Mouse (Mus musculus) neural tube, embryonic 15.5 days (tissue): ENCODE measurements around the gene Fh1. TPM values are rescaled to one million over a fixed set of nuclear protein-coding genes. Genes with fewer than 3 reads are reported as not detected.

Source experiments
- ATAC-seq: fragments of 200-750 bp; cut with Nextera tagmentation; 2 replicates; pipeline ENCODE4 v1.8.0; 2017; ENCODE audit warnings: mild to moderate bottlenecking, moderate TSS enrichment, moderate library complexity; ENCODE audit not compliant: low FRiP score
- H3K27ac ChIP-seq: fragments of 300-500 bp; sonication (generic); replicated peaks from 2 replicates; pipeline ENCODE4 v1.5.1; 2015; ENCODE audit warnings: mild to moderate bottlenecking, inconsistent platforms
- H3K27me3 ChIP-seq: fragments of 300-500 bp; sonication (generic); replicated peaks from 2 replicates; pipeline ENCODE4 v1.6.1; 2015; ENCODE audit warnings: inconsistent platforms
- H3K36me3 ChIP-seq: fragments of 300-500 bp; sonication (generic); 2 replicates; pipeline ENCODE4 v1.6.1; 2015; ENCODE audit warnings: inconsistent platforms
- H3K4me1 ChIP-seq: fragments of 300-500 bp; sonication (generic); 2 replicates; pipeline ENCODE4 v1.6.1; 2015; ENCODE audit warnings: inconsistent platforms
- H3K4me2 ChIP-seq: fragments of 300-500 bp; sonication (generic); 2 replicates; pipeline ENCODE4 v1.6.1; 2015; ENCODE audit warnings: inconsistent platforms, mild to moderate bottlenecking, moderate library complexity
- H3K4me3 ChIP-seq: fragments of 300-500 bp; sonication (generic); replicated peaks from 2 replicates; pipeline ENCODE4 v1.5.1; 2015; ENCODE audit warnings: mild to moderate bottlenecking, inconsistent platforms
- H3K9ac ChIP-seq: fragments of 300-500 bp; sonication (generic); replicated peaks from 2 replicates; pipeline ENCODE4 v1.6.1; 2015; ENCODE audit warnings: mild to moderate bottlenecking, inconsistent platforms
- H3K9me3 ChIP-seq: fragments of 300-500 bp; sonication (generic); replicated peaks from 2 replicates; pipeline ENCODE4 v1.6.1; 2016; ENCODE audit warnings: inconsistent platforms
- WGBS: fragments of 180-500 bp; shearing (Covaris S2); methylation state at CpG from one replicate; pipeline ENCODE4 v1.1.7; 2015; ENCODE audit warnings: mixed read lengths; 5-methylcytosine and 5-hydroxymethylcytosine counted together
- polyA plus RNA-seq: library from polyadenylated mRNA; unstranded; fragments of >200 nt; fragmentation: Nextera tagmentation; extraction: Ambion mirVana; gene quantifications from 2 replicates; pipeline ENCODE4 v1.2.1, GENCODE M21; 2015

The Fh1 gene
- polyA plus RNA-seq = 117 and 118 TPM in 2 replicates

DNA sequence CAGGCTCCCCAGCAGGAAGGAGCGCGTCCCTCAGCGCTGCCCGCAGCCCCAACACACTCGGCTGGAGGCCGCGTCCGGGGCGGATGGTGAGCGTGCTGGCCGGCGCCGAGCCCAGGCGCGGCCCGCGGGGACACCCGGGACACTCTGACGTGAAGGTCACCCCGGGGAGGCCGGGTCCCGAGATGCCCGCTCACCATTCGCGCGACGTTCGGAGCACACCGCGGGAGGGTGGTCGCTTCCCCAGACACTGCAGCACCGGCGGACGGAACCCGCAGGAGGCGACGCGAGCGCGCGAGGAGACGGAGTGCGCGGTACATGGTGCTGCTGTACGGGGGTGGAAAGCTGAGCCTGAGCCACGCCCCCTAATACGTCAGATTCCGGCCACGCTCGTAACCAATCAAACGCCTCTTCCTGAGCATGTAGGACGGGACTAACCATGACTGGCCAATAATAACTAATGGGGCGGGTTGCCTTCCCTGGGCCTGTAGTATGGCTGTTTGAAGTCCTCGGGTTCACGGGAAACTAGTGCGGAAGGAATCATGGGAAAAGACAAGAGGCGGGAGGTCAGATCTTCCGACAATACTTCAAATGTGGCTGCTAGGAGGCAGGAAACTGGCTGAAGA is at the start of gene Fh1:
TSS of gene Fh1 (minus strand) at position 379 of the 623 bp plus-strand sequence.
- Histone ChIP-seq H3K27me3 (no peaks in the 10 kb centered on the region), H3K36me3 (no peaks in the 10 kb centered on the region), H3K4me3 (peak within 1 kb of the TSS; percentile 91), H3K27ac (peak within 1 kb of the TSS; percentile 90), H3K4me2 (peak within 1 kb of the TSS; percentile 81), H3K9me3 (no peaks in the 10 kb centered on the region), H3K4me1 (peaks cover 19% of the 10 kb centered on the region), H3K9ac (peak within 1 kb of the TSS; percentile 98)
- under 1% methylated on average over 56 of the region's 58 CpGs for WGBS
- ATAC-seq = peak; percentile 100

DNA sequence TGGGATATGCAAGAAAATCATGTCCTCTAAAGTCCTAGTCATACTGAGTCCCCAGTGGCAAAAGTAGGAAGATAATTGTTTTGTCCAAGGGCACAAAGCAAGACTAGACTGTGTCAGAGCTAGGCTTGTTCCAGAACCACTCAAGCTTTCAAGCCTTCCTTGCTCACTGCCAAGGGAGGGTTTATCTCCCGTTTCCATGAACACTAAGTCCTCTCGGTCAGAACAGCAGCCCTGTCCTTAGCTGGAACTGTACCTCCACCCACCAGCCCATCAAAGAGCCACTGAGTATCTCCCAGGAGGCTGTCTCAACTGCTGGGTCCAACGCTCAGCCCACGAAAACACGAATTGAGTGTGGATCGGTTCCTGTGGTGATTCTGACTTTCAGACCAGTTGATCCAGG is 49.7 kb upstream of the Fh1 start:
- H3K4me2 ChIP-seq = no peak overlapping the region
- WGBS = 87% methylated on average over 6 of the region's 6 CpGs
- no peak for ATAC-seq
- no peaks in the 10 kb centered on the region for H3K4me1 ChIP-seq
- no peak overlapping the region for H3K27ac ChIP-seq
- no peaks in the 10 kb centered on the region for H3K27me3 ChIP-seq
- no peak overlapping the region for H3K9ac ChIP-seq
- no peak overlapping the region for H3K4me3 ChIP-seq
- H3K9me3 ChIP-seq = no peaks in the 10 kb centered on the region
- H3K36me3 ChIP-seq = no peaks in the 10 kb centered on the region

DNA sequence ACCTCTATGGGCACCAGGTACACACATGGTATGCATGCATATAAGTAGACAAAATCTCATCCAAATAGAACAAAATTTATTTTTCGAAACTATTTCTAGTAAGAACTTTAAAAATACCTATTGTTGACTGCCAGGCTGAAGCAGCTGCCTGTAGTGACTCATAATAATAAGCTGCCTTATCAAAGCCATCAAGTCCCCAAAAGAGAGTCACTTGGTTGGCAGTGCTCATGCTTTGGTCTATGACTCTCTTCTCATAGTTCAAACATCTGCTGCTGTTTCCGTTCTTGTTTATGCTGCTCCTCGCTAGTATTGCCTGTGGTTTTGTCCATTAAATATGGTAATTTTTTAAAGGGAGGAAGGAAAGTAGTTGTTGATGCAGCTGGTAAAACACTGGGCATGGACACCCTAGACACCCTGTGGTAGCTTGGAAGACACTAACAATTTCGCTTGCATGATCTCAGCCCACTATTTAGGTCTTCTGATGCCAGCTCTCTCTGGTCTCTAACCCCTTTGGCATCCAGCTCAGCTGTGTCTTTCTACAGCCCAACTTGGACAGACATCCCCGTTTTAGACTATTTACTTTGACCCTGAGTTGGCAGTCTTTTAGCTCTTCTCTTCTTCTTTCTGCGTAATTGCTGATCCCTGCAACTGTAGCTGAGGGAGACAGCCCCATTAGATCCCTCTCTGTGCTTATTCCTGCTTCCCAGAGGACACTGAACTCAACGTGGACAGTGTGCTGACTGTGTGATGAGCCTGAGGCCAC is 48.3 kb upstream of the Fh1 start:
- no peaks in the 10 kb centered on the region for H3K27me3 ChIP-seq
- ATAC-seq = no peak
- no peak overlapping the region for H3K4me3 ChIP-seq
- H3K9ac ChIP-seq = no peak overlapping the region
- no peak overlapping the region for H3K27ac ChIP-seq
- 83% methylated on average over 7 of the region's 7 CpGs for WGBS
- H3K4me1 ChIP-seq = no peaks in the 10 kb centered on the region
- H3K36me3 ChIP-seq = no peaks in the 10 kb centered on the region
- H3K9me3 ChIP-seq = no peaks in the 10 kb centered on the region
- H3K4me2 ChIP-seq = no peak overlapping the region

DNA sequence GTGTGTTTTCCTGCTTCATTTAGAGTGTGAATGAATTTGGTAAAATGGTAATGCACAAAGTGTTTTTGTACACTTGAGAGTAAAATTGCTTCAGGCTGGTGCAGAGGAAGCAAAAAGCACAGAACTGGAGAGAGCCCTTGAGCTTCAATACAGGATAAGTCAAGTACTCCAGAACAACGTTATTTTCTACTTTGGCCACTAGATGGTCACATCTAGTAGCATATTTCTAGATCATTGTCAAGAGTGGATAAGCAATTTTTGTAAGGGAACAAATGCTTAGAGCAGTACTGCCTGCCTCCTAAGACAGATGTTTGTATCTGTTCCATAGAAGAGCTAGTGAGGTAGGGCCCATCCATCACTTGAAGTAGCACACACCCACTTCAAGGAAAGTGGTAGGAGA is 46.2 kb upstream of the Fh1 start:
- Histone ChIP-seq H3K27me3 (no peaks in the 10 kb centered on the region), H3K9ac (no peak overlapping the region), H3K27ac (no peak overlapping the region), H3K4me2 (no peak overlapping the region), H3K4me1 (no peaks in the 10 kb centered on the region), H3K9me3 (no peaks in the 10 kb centered on the region), H3K36me3 (no peaks in the 10 kb centered on the region), H3K4me3 (no peak overlapping the region)
- ATAC-seq = no peak
- WGBS = 27% methylated on average over 1 of the region's 1 CpGs

DNA sequence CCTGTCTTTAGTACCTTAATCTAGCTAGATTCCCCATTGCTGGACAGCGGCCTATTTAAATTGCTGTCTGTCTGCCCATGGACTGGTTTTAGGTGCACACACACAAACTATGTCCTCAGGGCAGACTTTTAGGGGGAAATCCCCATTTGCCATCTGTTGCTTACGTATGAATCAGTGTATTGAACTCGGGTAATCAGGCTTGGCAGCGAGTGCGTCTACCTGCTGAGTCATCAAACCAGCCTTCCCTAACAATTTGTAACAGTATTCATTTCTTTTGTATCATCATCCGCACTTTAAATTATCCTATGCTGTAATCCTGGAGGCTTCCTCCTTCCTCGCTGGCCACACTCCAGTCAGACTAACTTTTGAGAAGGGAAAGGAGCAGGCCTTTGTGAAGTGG is 44.6 kb upstream of the Fh1 start:
- H3K4me3 ChIP-seq = no peak overlapping the region
- no peak overlapping the region for H3K4me2 ChIP-seq
- no peaks in the 10 kb centered on the region for H3K4me1 ChIP-seq
- H3K27ac ChIP-seq = no peak overlapping the region
- WGBS = 74% methylated on average over 7 of the region's 7 CpGs
- no peaks in the 10 kb centered on the region for H3K9me3 ChIP-seq
- no peak overlapping the region for H3K9ac ChIP-seq
- no peaks in the 10 kb centered on the region for H3K36me3 ChIP-seq
- H3K27me3 ChIP-seq = no peaks in the 10 kb centered on the region
- ATAC-seq = no peak

DNA sequence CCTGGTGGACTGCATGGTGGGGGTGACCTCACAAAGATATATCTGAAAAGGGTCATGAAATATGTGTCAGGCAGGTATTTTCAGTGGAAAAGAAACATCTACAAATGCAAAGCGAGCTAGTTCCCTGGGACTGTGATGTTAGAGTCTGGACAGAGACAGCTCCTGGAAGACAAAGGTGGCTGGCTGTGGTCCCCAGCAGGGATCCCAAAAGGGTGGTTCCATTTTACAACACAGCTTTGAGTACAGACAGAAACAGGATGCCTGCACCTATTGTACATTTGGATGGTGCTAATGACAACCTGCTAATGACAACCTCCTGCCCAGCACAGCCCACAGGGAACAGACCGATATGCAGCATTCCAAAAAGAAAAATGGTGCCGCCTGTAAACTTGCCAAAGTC is 44.0 kb upstream of the Fh1 start:
- Histone ChIP-seq H3K4me2 (no peak overlapping the region), H3K27me3 (no peaks in the 10 kb centered on the region), H3K9me3 (no peaks in the 10 kb centered on the region), H3K27ac (no peak overlapping the region), H3K36me3 (no peaks in the 10 kb centered on the region), H3K9ac (no peak overlapping the region), H3K4me3 (no peak overlapping the region), H3K4me1 (no peaks in the 10 kb centered on the region)
- WGBS = 81% methylated on average over 3 of the region's 3 CpGs
- no peak for ATAC-seq

DNA sequence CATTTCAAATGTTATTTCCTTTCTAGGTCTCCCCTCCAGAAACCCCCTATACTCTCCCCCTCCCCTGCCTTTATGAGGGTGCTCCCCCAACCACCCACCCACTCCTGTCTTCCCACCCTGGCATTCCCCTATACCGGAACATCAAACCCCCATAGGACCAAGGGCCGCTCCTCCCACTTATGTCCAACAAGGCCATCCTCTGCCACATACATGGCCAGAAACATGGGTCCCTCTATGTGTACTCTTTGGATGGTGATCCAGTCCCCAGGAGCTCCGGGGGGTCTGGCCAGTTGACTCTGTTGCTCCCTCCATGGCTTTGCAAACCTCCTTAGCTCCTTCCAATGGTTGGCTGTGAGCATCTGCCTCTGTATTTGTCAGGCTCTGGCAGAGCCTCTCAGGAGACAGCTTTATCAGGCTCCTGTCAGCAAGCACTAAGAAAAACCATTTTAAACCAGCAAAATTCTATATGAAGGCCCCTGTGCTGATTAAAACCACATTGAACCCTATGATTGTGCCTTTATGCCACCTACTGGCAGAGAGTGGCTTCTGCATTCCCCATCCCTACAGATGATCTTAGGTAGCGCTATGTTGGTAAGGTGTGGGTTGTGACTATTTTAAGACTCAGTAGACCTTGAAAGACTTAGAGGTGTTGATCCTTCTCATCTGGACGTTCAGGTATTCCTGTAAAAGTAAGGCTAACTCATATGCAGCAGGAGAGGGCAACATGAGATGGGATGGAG is 43.4 kb upstream of the Fh1 start:
- no peaks in the 10 kb centered on the region for H3K27me3 ChIP-seq
- H3K4me1 ChIP-seq = no peaks in the 10 kb centered on the region
- H3K36me3 ChIP-seq = no peaks in the 10 kb centered on the region
- ATAC-seq = peak; percentile 72
- no peak overlapping the region for H3K27ac ChIP-seq
- WGBS = 81% methylated on average over 5 of the region's 5 CpGs
- no peaks in the 10 kb centered on the region for H3K9me3 ChIP-seq
- H3K4me2 ChIP-seq = no peak overlapping the region
- no peak overlapping the region for H3K4me3 ChIP-seq
- H3K9ac ChIP-seq = no peak overlapping the region

DNA sequence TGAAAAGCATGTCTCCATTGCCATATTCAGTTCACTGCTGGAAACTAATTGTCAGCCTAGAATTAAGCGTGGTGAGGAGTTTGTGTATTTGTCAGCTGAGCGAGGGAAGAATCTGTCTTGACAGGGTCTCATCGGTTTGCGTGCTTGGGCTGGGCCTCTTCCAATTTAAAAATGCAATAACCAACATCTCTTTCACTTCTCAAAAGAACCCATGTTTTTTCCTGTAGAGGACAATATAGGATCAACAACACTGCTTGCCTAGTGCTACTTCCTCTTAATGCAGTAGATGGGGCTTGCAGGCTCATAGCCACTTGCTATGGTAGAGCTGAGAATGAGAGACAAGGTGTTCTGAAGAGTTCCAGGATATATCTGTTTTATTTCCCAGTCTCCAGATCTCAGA is 34.5 kb upstream of the Fh1 start:
- no peaks in the 10 kb centered on the region for H3K27me3 ChIP-seq
- no peak overlapping the region for H3K9ac ChIP-seq
- no peak overlapping the region for H3K27ac ChIP-seq
- H3K36me3 ChIP-seq = no peaks in the 10 kb centered on the region
- H3K9me3 ChIP-seq = no peaks in the 10 kb centered on the region
- ATAC-seq = no peak
- no peak overlapping the region for H3K4me2 ChIP-seq
- WGBS = 94% methylated on average over 4 of the region's 4 CpGs
- no peak overlapping the region for H3K4me3 ChIP-seq
- H3K4me1 ChIP-seq = no peaks in the 10 kb centered on the region

DNA sequence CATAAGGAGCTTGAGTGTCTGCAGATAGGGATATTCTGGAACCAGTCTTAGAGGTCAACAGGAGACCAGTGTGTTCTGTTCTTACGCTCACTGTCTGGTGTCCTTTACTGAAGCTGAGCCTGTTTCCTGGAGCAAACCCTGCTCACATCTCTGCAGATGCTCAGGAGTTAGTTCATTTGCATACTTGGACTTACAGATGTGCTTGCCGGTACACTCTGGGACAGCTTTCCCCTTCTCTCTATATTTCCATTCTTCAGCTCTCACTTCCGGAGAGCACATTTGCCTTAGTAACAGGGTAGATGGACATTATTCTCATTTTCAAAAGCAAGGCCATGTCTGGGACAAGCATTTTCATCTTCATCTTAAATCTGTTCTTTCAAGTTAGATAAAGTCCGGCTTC is 23.2 kb upstream of the Fh1 start:
- no peak for ATAC-seq
- no peaks in the 10 kb centered on the region for H3K4me1 ChIP-seq
- no peak overlapping the region for H3K9ac ChIP-seq
- no peak overlapping the region for H3K4me3 ChIP-seq
- no peaks in the 10 kb centered on the region for H3K27me3 ChIP-seq
- H3K27ac ChIP-seq = no peak overlapping the region
- H3K4me2 ChIP-seq = no peak overlapping the region
- WGBS = 96% methylated on average over 4 of the region's 4 CpGs
- H3K36me3 ChIP-seq = no peaks in the 10 kb centered on the region
- H3K9me3 ChIP-seq = no peaks in the 10 kb centered on the region

DNA sequence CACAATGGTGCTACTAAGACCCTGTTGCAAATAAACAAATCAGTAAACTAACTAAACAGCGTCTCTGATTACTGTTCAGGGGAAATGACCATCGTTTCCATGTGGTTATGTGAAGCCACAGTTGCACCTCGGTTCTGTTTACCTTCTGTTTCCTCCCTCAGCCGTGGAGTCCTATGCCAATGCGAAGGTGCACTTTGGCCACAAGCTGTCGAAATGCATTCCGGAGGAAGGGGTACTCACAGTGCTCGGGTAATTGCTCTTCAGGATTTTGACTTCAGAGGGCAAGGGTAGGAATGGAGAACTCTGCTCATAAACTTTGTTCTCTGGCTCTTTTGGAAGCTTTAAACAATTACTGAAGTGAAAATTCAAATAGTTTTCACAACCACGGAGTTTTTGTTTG is 21.5 kb upstream of the Fh1 start:
- no peak overlapping the region for H3K27ac ChIP-seq
- no peak overlapping the region for H3K4me2 ChIP-seq
- WGBS = 70% methylated on average over 9 of the region's 9 CpGs

DNA sequence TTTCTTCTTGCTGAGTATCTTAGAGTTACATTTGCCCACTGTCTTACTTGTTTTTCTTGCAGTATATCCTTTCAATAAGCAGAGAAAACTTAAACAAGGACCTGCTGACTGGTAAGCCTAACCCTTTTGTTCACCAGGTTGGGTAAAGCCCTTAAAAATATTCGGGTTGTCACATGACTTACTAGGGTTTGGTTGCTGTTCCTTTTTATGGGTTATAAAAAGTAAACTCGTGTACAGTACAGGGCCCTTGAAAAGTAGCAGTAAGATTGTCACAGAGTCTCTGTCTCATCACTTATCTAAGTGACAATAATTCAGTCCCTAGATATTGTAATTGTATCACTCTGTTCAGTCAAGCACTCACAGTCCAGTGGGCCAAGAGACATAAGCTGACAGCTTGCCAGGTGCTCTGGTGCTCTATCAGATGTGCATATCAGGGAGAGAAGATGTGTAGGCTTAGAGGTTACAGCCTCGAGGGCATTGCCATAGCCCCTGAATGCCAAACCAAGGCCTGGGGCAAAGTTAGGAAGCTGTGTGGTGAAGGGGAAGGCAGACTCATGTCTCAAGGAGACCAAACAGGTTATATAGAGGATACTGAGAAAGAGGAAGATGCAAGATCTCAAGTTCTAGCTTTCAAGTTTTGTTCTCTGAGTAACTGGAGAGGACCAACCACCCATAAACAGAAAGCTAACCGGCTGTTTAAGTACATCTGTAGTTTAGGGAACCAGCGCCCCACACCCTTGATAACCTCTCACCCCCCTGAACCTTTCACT is 18.2 kb upstream of the Fh1 start:
- Histone ChIP-seq H3K36me3 (no peaks in the 10 kb centered on the region), H3K4me1 (no peaks in the 10 kb centered on the region), H3K4me2 (no peak overlapping the region), H3K27me3 (no peaks in the 10 kb centered on the region), H3K9ac (no peak overlapping the region), H3K27ac (no peak overlapping the region), H3K4me3 (no peak overlapping the region), H3K9me3 (no peaks in the 10 kb centered on the region)
- 79% methylated on average over 5 of the region's 5 CpGs for WGBS
- ATAC-seq = no peak

More for the DNA sequence above, 21.5 kb upstream of the Fh1 start:
- no peak overlapping the region for H3K9ac ChIP-seq
- H3K9me3 ChIP-seq = no peaks in the 10 kb centered on the region
- no peaks in the 10 kb centered on the region for H3K27me3 ChIP-seq
- H3K4me3 ChIP-seq = no peak overlapping the region
- H3K4me1 ChIP-seq = no peaks in the 10 kb centered on the region
- no peak for ATAC-seq
- H3K36me3 ChIP-seq = no peaks in the 10 kb centered on the region
